Mouse (Mus musculus): Measurements from ENCODE around the gene Gdf2. TPM values are rescaled to one million over a fixed set of nuclear protein-coding genes. Genes with fewer than 3 reads are reported as not detected.

Gene Gdf2
- polyA plus RNA-seq, 1 experiment from 2014 or later, result not detected

- Histone ChIP-seq H3K36me3 (ENCODE audit: control insufficient read depth, insufficient read depth) (no peaks in the 10 kb centered on the region), H3K4me1 (replicated peaks; ENCODE audit: control insufficient read depth, insufficient read depth, low read length) (no peaks in the 10 kb centered on the region), H3K4me2 (replicated peaks; ENCODE audit: low read depth) (no peak overlapping the region), H3K4me3 (ENCODE audit: low read depth, low read length) (no peak overlapping the region), H3K27me3 (replicated peaks; ENCODE audit: control insufficient read depth, insufficient read depth, low read length) (peaks cover 7% of the 10 kb centered on the region; the same call in 1 of the 2 replicates), H3K27ac (ENCODE audit: low read depth, low read length) (no peak overlapping the region), H3K9ac (ENCODE audit: low read depth, low read length) (no peak overlapping the region), H3K9me3 (ENCODE audit: control insufficient read depth) (no peaks in the 10 kb centered on the region)
- no peak for ATAC-seq
- no peak for TF ChIP-seq CTCF (IDR thresholded peaks at IDR 0.05; ENCODE audit: low read depth)
- 62% methylated on average over 17 of the region's 17 CpGs for WGBS
Measured at GRCm38 (mm10) chr14:33931853-33932252, 9.0 kb upstream of the Gdf2 start.

GRCm38 (mm10) chr14:33932935-33933703 is 7.7 kb upstream of the Gdf2 start:
- Histone ChIP-seq H3K9ac (ENCODE audit: low read depth, low read length) (no peak overlapping the region), H3K4me1 (replicated peaks; ENCODE audit: control insufficient read depth, insufficient read depth, low read length) (no peaks in the 10 kb centered on the region), H3K9me3 (ENCODE audit: control insufficient read depth) (no peaks in the 10 kb centered on the region), H3K36me3 (ENCODE audit: control insufficient read depth, insufficient read depth) (no peaks in the 10 kb centered on the region), H3K27me3 (replicated peaks; ENCODE audit: control insufficient read depth, insufficient read depth, low read length) (peaks cover 7% of the 10 kb centered on the region; the same call in 1 of the 2 replicates), H3K4me3 (ENCODE audit: low read depth, low read length) (no peak overlapping the region), H3K27ac (ENCODE audit: low read depth, low read length) (no peak overlapping the region), H3K4me2 (replicated peaks; ENCODE audit: low read depth) (no peak overlapping the region)
- no peak for ATAC-seq
- TF ChIP-seq CTCF (IDR thresholded peaks at IDR 0.05; ENCODE audit: low read depth), result peak; percentile 72
- WGBS, result 64% methylated on average over 10 of the region's 10 CpGs

- Histone ChIP-seq H3K4me1 (replicated peaks; ENCODE audit: control insufficient read depth, insufficient read depth, low read length) (no peaks in the 10 kb centered on the region), H3K4me2 (replicated peaks; ENCODE audit: low read depth) (no peak overlapping the region), H3K9ac (ENCODE audit: low read depth, low read length) (no peak overlapping the region), H3K9me3 (ENCODE audit: control insufficient read depth) (no peaks in the 10 kb centered on the region), H3K36me3 (ENCODE audit: control insufficient read depth, insufficient read depth) (no peaks in the 10 kb centered on the region), H3K27me3 (replicated peaks; ENCODE audit: control insufficient read depth, insufficient read depth, low read length) (peaks cover 7% of the 10 kb centered on the region; the same call in 1 of the 2 replicates), H3K4me3 (ENCODE audit: low read depth, low read length) (no peak overlapping the region), H3K27ac (ENCODE audit: low read depth, low read length) (no peak overlapping the region)
- ATAC-seq, result no peak
- 38% methylated on average over 5 of the region's 5 CpGs for WGBS
- peak; percentile 74 for TF ChIP-seq CTCF (IDR thresholded peaks at IDR 0.05; ENCODE audit: low read depth)
Measured at GRCm38 (mm10) chr14:33933778-33934317, 7.0 kb upstream of the Gdf2 start.

GRCm38 (mm10) chr14:33939117-33939516 is 1.7 kb upstream of the Gdf2 start:
- ATAC-seq, result no peak
- 31% methylated on average over 9 of the region's 9 CpGs for WGBS
- Histone ChIP-seq H3K9ac (ENCODE audit: low read depth, low read length) (no peak overlapping the region), H3K4me1 (replicated peaks; ENCODE audit: control insufficient read depth, insufficient read depth, low read length) (no peaks in the 10 kb centered on the region), H3K27ac (ENCODE audit: low read depth, low read length) (no peak overlapping the region), H3K27me3 (replicated peaks; ENCODE audit: control insufficient read depth, insufficient read depth, low read length) (no peaks in the 10 kb centered on the region), H3K4me3 (ENCODE audit: low read depth, low read length) (no peak overlapping the region), H3K9me3 (ENCODE audit: control insufficient read depth) (no peaks in the 10 kb centered on the region), H3K4me2 (replicated peaks; ENCODE audit: low read depth) (peak overlapping the region; percentile 48), H3K36me3 (ENCODE audit: control insufficient read depth, insufficient read depth) (no peaks in the 10 kb centered on the region)
- peak; percentile 90 for TF ChIP-seq CTCF (IDR thresholded peaks at IDR 0.05; ENCODE audit: low read depth)

- 75% methylated on average over 5 of the region's 5 CpGs for WGBS
Measured at GRCm38 (mm10) chr14:33942222-33942621, 1.4 kb downstream of the Gdf2 start.

GRCm38 (mm10) chr14:33946125-33946524 is 5.3 kb downstream of the Gdf2 start:
- whole genome bisulfite sequencing, result 70% methylated on average over 6 of the region's 6 CpGs
- ATAC-seq, result no peak
- TF ChIP-seq CTCF (IDR thresholded peaks at IDR 0.05; ENCODE audit: low read depth), result no peak

More at GRCm38 (mm10) chr14:33942222-33942621, 1.4 kb downstream of the Gdf2 start:
- Histone ChIP-seq H3K4me2 (replicated peaks; ENCODE audit: low read depth) (no peak overlapping the region), H3K9me3 (ENCODE audit: control insufficient read depth) (no peaks in the 10 kb centered on the region), H3K27ac (ENCODE audit: low read depth, low read length) (no peak overlapping the region), H3K36me3 (ENCODE audit: control insufficient read depth, insufficient read depth) (no peaks in the 10 kb centered on the region), H3K4me1 (replicated peaks; ENCODE audit: control insufficient read depth, insufficient read depth, low read length) (no peaks in the 10 kb centered on the region), H3K4me3 (ENCODE audit: low read depth, low read length) (no peak overlapping the region), H3K9ac (ENCODE audit: low read depth, low read length) (no peak overlapping the region), H3K27me3 (replicated peaks; ENCODE audit: control insufficient read depth, insufficient read depth, low read length) (no peaks in the 10 kb centered on the region)
- ATAC-seq, result no peak
- TF ChIP-seq CTCF (IDR thresholded peaks at IDR 0.05; ENCODE audit: low read depth), result no peak

More at GRCm38 (mm10) chr14:33946125-33946524, 5.3 kb downstream of the Gdf2 start:
- Histone ChIP-seq H3K36me3 (ENCODE audit: control insufficient read depth, insufficient read depth) (no peaks in the 10 kb centered on the region), H3K27me3 (replicated peaks; ENCODE audit: control insufficient read depth, insufficient read depth, low read length) (no peaks in the 10 kb centered on the region), H3K4me2 (replicated peaks; ENCODE audit: low read depth) (no peak overlapping the region), H3K9me3 (ENCODE audit: control insufficient read depth) (no peaks in the 10 kb centered on the region), H3K4me1 (replicated peaks; ENCODE audit: control insufficient read depth, insufficient read depth, low read length) (no peaks in the 10 kb centered on the region), H3K4me3 (ENCODE audit: low read depth, low read length) (no peak overlapping the region), H3K27ac (ENCODE audit: low read depth, low read length) (no peak overlapping the region), H3K9ac (ENCODE audit: low read depth, low read length) (no peak overlapping the region)
